Mouse (Mus musculus) ovary, postnatal 36 days (tissue): ENCODE measurements at regions not wholly inside any gene's neighbourhood (a gene's known extent, or its start where the extent isn't known, plus 50 kb on each side); places are given as distances from the start of the nearest gene placed in this dataset.
A peak's percentile ranks its signal among the peaks of the same experiment; 100 is the strongest.
"Not testable (repeated sequence)": the region's sequence is repeated elsewhere in the genome, so short reads cannot be mapped to it uniquely, and the experiment has no call there.

Experiments
- DNase-seq: peaks from one replicate; pipeline ENCODE4 v3.0.0; 2022; ENCODE audit warnings: low spot score, mixed read lengths

DNA sequence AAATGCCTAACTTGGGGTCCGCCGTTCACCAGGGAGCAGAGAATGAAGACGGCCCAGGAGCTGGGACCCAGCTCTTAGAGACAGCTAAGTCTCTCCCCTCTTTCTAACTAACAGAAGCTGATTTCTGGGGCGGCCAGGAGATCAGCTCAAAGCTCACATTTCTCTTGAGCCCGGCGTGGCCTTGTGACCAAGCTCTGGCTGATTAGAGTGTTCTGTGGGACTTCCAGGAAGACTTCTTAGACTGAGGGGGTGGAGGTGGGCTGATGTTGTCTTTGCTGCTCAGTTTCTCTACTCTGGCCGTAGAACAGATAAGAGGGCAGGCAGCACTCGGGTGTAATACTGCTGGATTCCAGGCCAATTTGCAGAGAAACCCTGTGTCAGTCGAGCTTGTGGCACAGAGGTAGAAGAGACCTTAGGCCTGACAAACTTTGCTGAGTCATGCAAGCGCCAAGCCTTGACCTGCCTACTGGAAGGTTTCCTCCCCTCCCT is 96.5 kb upstream of the Map3k1 start:
- peak; percentile 45 for DNase-seq

DNA sequence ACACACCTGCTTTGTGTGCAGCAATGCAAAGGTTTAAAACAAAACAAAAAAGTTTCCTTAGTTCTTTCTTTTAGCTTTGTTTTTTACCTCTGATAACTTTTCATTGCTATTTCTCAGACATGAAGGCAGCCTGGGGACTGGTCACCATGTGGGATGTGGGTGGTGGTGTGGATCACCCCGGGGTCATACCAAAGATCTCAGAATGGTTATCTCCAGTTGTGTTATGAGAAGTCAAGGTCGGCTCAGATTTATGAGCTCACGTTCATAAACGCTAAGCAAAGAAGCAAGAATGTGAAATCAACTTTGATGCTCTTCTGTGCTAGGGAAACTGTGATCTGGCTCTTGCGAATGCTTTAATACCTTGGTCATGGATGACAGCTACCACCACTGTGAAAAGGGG is 102.3 kb upstream of the Map3k1 start:
- no peak for DNase-seq

DNA sequence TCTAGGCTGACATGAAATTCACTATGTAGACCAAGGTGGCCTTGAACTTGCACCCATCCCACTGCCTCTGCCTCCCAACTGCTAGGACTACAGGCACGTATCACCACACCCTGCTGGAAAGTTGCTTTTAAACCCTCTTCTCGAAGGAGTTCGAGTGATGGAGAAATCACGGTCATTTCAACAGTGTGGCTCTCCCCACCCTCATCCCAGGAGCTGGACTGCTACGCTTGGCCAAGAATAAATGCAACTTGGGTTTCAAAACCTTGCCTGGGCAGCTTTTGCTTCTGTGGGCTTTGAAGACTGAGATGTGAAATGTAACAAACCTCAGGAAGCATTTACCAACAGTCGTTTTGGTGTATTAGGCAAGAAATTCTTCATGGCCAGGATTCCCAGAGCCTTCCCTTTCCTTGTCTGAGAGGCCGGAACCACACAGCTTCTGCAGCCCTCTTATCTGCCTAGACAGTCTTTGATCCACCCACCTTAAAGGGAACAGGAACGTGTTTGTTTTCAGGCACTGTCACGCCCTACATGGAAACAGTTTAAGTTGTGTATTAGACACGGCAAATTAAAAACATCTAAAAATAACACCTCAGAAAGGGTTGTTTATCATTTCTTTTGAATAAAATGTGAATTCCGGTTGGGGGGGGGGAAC is 103.0 kb upstream of the Map3k1 start:
- no peak for DNase-seq

DNA sequence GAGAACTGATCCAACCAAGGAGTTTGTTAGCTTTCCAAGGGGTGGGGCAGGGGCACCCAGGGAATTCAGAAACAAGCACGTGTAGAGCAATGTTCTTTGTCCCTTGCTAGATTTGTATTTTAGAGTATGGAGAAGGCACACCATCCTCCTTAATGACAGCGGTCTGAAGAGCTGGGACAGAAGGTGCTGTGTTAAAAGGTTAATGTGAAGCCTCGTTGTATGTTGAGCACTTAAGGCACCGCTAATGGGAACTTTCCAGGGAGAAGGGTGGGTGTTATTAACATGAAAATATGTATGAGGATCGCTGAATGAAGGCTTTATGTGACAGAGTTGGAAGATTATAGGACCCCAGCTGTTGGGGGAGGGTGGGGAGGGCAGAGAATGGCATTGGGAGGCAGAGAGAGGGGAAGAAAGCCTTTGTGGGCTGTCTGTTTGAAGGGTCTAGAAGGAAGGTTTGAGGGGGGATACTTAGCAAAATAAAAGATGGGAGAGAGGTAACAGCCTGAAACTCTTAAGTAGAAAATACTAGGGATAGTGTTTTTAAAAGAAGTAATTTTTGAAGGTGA is 105.6 kb upstream of the Map3k1 start:
- no peak for DNase-seq

DNA sequence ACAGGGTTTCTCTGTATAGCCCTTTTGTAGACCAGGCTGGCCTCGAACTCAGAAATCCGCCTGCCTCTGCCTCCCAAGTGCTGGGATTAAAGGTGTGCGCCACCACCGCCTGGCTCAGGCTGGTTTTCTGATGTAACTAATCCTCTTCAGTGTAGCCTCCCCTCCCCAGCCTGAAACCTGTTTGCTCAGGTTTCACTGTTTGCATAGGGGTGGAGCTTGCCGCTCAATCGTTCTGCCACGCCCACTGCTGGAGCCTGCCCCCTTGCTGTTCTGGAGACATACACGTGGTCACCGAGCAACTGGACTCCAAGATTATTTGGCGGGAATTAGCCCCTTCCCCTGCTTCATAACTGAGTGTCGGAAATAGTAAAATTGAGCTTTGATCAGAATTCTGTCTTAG is 110.6 kb upstream of the Map3k1 start:
- DNase-seq: not testable (repeated sequence)

DNA sequence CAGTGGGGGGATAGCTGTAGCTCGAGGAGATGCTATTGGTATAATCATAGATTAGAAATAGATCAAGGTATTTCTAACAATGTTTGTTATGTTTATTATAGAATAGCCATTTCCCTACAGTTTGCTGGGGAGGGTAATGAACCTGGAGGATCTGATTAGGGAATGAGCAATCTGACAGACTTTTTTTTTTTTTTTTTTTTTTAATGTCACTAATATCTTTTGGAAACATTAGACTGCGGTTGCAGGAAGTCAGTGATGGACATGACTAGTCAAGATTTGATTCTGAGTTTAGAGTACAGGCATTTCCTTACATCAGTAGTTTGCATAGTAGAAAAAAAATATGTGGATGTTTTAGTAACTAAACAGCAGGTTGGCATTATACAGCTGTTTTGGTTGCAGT is 111.7 kb upstream of the Map3k1 start:
- no peak for DNase-seq

DNA sequence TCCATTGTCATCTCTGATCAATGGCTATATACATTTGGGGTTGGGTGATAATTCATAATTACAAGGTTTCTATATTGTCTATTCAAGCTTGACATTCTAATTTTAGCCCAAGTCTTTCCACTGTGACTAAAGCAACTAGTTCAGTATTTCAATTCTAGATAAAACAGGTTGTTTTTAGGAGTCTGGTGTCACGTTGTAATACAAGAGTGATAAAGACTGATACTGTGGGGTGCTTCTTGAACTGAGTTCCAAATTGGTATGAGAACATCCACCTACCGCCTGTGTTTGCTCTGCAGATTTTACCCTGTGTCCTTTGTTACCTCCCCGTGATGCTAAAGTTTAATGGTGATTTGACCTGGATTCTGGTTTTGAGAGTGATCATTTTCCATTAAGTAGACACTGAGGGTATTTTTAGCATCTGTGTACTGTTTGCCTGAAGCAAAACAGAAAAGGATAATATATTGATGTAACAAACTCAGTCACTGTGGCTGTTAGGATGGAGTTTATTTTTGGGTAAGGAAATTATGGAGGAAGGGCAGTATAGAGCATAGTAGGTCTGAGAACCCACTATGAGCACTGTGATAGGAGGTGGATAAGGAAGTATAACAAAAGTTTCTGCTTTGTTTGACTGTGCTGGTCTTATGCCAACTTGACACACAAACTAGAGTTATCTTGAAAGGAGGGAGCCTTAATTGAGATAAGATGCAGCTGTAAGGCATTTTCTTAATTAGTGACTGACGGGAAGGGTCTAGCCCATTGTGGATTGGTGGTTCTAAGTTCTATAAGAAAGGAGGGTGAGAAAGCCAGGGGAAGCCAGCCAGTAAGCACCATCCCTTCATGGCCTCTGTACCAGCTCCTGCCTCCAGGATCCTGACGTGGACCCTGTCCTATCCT is 112.6 kb upstream of the Map3k1 start:
- no peak for DNase-seq

DNA sequence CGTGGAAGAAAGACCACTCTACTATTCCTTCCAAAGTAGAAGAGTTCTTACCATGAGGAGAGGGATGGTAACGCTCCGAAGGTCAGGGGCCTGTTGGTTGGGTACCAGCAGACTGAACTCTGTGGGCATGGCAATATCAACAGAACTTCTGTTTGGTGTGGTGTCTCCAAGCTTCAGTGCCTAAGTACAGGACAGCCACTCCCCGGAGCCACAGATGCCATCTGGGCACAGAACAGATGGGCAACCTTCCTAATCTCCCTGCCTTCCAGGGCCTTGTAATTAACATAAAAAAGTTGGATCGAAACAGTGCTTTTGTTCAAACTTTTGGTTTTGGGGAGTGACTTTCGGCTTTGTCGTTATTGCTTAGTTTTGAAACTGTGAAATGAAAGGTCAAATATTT is 116.6 kb upstream of the Map3k1 start:
- no peak for DNase-seq

DNA sequence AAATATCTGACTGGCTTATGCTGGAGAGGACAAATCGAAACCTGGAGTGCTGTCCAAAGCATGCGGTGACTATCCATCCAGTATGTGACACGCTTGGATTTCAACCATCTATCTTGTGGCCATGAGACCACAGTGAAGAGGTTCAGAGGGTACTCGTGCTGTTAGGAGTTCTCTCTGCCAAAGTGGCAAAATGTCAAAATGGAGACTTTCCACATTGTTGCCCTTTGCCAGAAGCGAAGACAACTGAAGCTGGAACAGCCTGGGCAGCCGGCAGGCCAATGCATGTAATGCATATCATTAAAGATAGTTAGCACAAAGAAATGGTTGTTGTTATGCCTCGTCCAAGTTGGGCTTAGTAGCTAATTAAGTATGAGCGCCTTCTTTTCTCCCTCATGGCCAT is 118.0 kb upstream of the Map3k1 start:
- DNase-seq: no peak

DNA sequence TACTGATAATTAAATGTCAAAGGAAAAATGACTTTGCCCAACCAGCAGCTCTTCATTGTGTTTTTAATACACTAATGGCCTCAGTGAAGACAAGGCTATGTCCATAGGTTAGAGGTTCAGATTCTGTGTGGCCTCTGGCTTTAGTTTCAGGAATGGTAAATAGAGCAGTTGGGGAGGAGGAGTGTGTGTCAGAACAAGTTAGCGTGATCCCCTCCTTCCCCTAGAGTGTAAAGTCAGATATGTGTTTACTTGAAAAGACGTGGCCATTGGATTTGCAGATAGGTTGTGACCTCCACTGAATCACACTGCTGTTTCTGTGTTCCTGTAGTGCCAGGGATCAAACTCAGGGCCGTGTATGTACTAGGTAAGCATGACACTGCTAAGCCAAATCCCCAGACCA is 118.7 kb upstream of the Map3k1 start:
- no peak for DNase-seq

DNA sequence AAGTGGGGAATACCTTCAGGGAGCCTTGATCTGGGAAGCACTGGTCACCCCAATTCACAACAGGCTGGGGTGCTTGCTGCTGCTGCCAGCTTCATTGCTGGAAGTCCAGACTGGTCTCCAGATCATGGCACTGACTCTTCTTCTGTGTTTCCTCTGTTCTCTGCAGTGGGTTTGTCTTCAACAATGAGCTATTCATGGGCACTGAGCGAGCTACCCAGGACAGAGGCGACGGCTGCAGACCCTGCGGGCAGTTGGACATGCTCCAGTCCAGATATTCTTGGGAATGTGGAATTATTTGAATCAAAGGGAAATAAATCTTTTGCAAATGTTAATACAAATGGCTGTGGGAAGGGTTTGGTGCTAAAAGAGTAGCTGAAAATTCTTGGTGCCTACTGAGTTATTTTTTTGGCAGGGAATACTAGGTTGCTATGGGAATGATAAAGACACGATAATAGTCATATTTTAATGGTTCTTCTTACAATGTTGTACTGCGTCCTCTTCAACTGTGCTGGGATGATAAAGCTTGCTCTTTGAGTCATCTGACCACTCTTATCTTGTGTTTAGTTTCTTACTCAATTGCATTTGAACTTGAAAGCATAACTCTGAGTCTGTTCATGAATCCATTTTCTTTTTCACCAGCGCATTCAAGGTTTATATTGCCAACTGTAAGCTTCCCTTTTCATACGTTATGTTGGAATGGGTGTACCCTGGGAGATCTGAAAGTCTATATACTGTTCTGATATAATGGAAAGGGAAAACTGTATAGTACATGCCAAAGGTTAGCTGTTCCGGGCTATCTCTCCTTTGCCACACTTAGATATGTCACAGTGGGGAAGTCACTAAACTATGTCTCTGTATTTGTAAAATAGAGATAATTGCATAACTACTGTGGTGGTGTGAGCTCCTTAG is 120.1 kb upstream of the Map3k1 start:
- DNase-seq: no peak

DNA sequence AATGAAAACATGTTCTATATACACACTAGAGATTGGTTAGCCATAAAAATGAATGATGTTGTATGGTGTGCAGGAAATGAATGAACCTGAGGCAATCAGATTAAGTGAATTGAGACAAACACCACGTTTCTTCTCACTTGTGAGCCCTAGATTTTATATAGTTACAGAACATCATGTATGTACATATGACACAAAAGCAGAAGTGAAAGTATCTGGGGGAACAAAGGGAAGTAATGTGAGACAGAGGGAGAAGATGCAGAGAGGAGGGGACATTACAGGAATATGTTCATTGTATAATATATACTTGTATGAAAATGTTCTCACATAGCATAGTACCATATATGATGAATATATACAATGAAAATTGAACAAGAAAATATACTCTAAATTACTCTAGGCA is 121.1 kb upstream of the Map3k1 start:
- DNase-seq: no peak

DNA sequence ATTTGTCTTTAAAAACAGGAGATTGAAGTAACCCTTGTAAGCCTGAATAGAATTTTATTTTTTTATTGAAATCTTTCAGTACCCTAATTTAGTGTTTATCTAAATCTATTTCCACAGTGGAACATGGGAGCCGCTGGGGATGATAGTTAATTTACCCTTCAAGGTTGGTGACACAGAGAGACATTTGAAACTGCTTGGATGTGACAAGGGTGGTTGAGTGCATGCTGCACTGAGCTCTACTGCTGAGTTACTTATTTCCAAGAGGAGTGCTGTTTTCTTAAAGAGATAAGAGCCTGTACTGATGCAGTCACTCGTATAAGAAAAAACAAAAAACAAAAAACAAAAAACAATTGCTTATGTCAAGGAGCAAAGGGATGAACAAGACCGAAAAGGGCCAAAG is 123.7 kb upstream of the Map3k1 start:
- no peak for DNase-seq

DNA sequence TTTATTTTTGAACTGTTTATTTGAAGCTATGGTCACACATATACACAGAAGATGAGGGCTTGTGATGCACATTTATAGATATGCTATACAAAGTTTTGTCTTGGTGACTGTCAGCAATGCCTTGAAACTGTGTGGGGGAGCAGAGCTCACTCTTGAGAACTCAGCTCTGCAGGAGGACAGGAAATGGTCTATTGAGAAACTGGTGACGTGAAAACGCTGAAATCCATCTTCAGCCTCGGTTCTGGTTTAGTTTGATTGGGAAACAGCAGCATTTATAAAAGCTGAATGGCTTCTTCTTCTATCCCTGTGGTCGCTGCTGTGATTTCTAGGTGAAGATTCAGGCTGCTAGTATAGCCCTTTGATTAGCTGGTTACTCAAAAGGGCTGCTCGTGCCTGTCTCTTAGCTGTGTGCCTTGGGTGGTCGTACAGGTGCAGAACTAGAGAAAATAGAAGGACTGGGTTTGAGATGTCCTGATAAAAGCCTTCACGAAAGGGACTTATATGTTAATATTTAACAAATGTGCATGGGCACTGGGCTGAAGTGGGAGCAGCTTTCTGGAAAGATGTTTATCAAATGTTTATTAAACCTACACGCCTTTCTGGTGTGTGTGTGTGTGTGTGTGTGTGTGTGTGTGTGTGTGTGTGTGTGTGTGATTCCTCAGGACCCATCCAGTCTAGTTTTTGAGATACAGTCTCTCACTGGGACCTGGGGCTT is 124.9 kb upstream of the Map3k1 start:
- no peak for DNase-seq

DNA sequence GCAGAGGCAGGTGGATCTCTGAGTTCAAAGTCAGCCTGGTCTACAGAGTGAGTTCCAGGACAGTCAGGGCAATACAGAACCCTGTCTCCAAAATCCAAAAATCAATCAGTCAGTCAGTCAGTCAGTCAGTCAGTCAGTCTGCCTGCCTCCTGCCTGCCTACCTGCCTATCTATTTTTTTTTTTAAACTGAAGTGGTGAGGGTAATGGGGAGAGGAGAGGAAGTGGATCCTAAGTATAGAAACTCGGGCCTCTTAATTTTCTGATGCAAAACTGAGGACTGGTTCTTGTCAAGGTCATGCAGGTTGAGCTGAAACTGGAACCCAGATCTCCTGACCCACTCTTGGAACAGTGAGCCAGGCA is 126.9 kb upstream of the Map3k1 start:
- DNase-seq: no peak

DNA sequence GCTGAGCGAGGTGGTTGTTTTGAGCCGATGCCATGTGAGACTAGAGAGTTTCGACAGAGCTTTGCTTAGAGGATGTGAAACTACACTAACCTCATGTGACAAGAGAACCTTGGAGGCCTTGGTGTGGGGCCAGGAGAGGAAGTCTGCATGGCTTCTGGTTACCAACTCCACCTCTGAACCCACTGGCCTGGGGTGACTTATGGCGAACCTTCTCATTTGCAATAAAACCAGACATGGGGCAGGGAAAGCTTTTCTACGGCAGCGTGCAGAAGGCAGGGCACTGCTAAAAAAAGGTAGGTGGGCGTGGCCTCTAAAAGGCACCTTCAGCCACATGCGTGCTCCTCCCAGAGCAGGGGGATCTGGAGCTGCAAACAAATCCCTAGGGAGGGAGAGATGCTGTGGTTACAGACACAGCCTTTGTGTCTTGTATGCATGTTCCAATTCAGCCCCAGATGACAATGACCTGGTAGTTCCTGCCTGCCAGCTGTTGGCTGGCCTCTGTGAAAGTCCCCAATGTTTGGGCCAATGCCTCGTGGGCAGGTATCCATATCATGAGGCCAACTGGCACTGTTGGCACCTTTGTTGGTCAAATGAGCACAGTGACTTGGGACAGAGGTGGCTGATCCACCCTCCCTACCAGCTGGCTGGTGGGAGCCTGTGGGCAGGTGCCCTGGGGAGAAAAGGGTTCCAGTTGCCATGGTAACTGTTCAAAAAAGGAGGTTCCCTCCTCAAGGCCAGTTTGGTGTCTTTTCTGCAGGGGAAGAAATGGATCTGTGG is 127.5 kb upstream of the Map3k1 start:
- DNase-seq: peak; percentile 35

DNA sequence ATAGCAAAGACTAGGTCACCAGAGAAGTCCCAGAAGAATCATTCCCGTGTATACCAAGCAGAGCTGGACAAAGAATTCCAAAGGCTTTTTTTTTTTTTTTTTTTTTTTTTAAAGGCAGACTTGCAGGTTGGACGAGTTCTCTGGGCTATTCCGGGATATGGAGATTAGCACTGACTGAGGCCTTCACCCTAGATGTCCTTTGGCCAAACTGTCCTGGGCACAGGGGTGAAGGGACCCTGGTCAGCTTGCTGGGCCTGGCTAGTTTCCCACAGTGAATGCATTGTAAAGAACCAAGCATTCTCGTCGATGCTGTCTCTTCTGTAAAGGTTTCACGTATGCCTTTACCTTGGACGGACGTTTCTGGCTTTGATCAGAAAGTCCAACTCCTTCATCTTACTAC is 128.2 kb upstream of the Map3k1 start:
- DNase-seq: no peak

DNA sequence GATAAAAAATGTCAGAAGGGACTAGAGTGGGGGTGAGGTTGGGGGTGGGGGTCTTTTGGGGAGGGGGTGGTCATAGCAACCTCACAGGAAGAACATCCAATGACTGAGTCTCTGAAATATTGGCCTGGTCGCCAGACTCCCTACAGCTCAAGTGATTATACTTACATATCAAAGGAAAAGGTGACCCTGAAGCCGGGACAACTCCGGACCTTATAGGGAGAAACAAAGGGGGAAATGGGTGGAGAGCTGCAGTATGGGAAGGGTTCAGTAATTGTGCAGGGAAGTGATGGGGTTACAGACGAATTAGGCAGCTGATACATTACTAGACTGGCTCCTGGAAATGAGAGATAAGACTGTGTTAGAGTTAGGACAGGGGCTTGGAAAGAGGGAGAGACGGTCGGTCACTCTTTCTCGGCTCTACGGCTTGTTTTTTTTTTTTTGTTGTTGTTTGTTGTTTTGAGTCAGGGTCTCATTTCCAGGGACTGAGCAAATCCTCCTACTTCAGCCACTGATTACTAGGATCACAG is 130.2 kb upstream of the Map3k1 start:
- DNase-seq: no peak

DNA sequence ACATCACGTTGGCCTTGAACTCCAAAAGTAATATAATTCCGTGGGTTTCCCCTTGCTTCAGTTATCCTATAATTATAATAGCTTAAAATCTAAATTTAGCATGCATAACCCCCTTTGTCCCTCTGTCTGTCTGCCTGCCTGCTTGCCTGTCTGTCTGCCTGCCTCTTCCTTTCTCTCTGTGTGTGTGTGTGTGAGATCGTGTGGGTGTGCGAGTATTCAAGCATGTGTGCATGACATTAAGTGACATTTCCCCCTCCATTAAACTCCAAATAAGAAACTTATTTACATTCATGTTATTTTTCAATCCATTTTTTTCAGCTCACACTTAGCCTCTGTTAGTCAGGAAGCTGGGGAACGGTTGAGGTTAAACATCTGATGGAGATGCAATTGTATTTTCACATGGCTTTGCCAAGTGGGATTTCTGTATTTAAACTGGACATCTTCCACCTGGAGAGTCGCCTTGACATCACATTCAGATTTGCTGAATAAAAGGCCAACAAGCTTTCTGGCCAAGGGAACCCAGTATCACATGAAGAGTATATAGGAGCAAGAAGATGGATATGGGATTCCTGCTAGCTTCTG is 130.8 kb upstream of the Map3k1 start:
- DNase-seq: no peak

DNA sequence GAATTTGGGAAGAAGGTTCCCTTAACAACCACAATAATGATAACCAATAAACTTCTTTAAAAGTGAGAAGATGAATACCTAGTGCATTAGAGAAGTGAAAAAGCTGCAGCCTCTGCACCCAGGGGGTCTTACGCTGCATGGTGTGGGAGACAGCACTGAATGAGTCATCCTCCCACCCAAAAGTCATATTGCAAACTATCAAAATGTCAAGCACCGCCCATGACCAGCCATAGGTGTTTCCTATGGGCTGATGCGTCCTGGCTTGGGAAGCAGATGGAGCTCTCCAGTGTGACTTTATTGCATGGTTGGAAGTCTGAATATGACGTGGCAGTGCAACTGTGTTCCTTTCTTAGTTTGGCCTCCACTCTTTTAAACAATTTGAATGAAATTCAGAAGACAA is 131.5 kb upstream of the Map3k1 start:
- no peak for DNase-seq
